Mouse (Mus musculus) testis, postnatal 10 days (tissue): Measurements from ENCODE around the gene Cacna2d4.
"Not testable (repeated sequence)": the region's sequence is repeated elsewhere in the genome, so short reads cannot be mapped to it uniquely, and the experiment has no call there.

Experiments used
- DNase-seq: peaks from one replicate; pipeline ENCODE4 v3.0.0; 2021; ENCODE audit warnings: low spot score

Cacna2d4 gene

GRCm38 (mm10) chr6:119341409-119341808 lies 105.1 kb downstream of the Cacna2d4 start:
- no peak for DNase-seq

DNA sequence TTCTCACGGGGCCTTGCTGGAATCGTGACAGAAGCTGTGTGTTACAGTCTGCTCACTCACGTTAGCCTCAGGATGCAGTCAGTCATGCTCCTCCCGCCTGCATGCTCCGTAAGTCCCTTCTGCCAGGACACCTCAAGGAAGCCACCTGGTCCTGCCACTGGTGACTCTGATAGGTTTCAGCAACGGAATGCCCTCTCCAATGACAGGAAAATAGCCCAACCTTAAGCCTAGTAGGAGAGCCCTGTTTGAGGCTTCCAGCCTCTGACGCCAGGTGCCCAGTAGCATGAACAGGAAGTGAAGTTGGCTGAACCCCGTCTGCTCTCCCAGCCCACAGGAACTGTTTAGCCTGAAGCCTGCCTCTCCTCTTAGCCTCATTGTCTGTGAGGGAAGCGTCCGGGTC lies 109.9 kb downstream of the Cacna2d4 start:
- no peak for DNase-seq

DNA sequence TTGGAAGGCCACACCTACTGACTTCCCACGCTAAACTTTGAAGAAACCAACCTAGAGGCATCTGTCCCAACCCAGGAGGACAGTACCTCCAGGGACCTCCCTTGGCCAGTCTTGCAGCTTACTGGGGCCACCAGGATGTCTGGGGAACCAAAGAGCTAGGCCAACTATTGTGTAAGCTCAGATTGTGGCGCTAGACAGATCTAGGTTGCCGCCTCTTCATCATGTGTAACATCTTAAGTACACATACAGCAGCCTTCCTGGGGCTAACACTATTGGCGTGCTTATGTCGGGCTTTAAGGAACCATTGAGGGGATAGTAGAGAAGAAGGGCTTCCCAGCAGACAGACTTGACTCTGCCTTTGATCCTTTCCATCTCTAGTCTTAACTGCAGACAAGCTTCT lies 111.5 kb downstream of the Cacna2d4 start:
- DNase-seq, result no peak

DNA sequence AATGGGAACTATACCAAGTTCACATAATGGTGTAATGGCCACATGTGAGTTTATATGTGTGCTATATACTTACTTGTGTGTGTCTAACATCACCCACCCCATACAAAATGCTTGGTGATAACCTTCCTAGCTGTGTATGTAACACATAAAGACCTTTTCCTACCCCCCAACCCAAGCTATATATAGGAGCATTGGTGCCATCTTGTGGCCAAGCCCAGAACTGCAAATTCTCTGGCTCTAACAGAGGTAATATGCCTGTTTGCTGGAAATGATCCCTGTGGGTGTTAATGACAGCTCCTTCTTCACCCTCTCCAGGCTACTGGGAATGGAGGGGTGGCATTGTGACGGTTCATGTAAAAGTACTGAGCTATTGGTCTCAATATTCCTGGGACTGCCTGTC lies 111.9 kb downstream of the Cacna2d4 start:
- DNase-seq, result peak; percentile 88

GRCm38 (mm10) chr6:119350703-119351198 lies 114.4 kb downstream of the Cacna2d4 start:
- DNase-seq, result peak; percentile 33

DNA sequence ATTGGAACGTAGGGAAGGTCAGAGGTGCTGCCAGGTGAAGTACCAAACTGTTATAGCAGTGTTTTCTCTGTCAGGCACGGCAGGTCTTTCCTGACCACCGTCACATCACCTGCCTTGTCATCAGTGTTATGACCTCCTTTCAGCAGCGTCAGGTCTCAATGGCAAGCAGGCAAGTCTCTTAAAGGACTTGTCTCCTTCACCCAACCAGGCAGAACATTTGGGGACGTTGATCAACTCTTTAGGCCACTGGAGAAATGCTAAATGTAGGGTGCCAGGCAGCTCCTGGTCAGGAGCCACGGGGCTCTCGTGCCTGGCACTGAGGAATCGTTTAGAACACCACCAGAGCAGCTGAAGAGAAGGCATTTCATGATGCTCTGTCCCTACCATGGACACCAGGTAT lies 115.3 kb downstream of the Cacna2d4 start:
- no peak for DNase-seq

DNA sequence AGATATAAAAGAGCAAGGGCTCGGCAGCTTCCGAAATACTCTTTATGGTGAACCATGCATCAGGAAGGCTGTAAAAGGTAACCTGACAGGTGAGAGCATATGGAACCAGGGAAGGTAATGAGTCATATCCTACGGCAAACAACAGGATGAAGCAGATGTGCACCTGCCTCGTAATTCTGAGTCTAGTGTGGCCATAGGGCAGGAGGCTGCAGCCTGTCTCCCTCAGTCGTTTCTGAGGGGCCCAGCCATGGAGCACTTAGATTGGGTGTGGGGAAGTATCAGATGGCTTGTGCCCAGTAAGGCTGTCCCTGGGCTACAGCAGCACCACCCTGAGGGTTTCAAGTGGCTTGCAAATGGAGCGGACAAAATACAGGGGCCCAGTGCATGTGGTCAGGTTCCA lies 116.2 kb downstream of the Cacna2d4 start:
- no peak for DNase-seq

- DNase-seq, result no peak
These were observed 121.8 kb downstream of the Cacna2d4 start for GRCm38 (mm10) chr6:119358020-119358571.

- not testable (repeated sequence) for DNase-seq
These were observed 123.9 kb downstream of the Cacna2d4 start for GRCm38 (mm10) chr6:119360250-119360649.

- no peak for DNase-seq
These were observed 124.8 kb downstream of the Cacna2d4 start for GRCm38 (mm10) chr6:119360925-119361702.

- no peak for DNase-seq
These were observed 127.3 kb downstream of the Cacna2d4 start for GRCm38 (mm10) chr6:119363593-119363992.

GRCm38 (mm10) chr6:119366800-119367199 lies 130.5 kb downstream of the Cacna2d4 start:
- DNase-seq, result not testable (repeated sequence)

GRCm38 (mm10) chr6:119367382-119367781 lies 131.1 kb downstream of the Cacna2d4 start:
- DNase-seq, result no peak

DNA sequence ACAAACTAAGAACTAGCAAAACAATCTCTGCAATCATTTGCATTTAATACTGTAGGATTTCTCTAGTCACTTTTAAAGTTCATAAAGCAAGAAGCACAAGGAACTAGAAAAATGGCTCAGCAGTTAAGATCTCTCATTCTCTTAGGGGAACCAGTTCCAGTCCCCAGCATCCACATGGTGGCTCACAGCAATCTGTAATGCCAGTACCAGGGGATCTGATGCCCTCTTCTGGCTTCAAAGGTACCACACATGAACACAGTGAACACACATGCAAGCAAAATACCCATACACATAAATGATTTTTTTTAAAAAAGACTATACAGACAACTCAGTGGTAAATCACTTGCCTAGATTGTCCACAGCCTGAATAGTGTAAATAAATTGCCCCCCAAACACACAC lies 135.3 kb downstream of the Cacna2d4 start:
- DNase-seq, result no peak

DNA sequence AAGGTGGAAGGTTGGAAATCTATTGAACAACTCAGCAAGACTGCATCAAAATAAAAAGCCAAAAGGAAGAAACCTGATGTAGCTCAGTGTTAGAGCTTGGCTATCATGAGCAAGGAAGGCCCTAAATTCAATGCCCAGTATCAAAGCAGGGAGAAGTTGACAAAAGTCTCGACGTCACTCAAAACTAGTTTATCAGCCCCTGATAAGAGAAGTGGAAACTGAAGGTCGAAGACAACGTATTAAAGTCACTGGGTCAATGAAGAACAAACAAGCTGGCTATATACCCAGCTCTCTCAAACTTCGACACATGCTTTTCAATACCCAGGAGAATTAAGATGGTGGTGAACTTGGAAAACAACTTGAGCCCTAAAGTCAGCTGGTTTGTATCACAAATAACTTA lies 135.9 kb downstream of the Cacna2d4 start:
- no peak for DNase-seq

DNA sequence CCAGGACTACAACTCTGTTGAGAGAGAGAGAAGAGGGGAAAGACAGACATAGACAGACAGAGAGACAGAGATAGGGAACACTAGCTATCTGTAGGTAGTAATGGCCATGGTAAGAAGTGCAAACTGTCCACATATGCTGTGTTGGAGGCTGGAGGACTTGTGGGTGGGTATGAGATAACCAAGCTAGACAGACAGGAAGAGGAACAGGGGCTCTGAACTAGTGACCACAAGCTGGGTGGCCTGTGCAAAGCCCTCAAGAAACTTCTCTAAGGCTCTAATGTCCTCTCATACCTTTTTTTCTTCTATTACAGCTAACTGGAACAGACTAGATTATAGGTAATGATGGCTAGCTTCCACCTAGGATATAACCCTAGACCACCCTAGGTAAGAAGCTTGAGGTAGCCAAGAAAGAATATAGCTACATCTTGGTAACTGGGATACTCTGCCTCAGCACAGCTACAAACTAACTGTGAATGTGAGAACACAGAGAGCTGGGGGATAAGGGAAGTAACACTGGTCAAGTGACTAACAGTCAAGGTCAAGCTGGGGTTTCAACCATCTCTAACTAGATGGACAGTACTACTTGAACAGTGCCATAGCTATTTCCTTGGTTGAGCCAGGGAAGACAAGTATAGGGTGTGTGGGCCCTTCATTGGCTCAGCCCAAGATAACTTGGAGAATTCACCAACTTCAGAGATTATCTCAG lies 136.8 kb downstream of the Cacna2d4 start:
- DNase-seq, result no peak

- no peak for DNase-seq
These were observed 138.7 kb downstream of the Cacna2d4 start for GRCm38 (mm10) chr6:119375035-119375434.

DNA sequence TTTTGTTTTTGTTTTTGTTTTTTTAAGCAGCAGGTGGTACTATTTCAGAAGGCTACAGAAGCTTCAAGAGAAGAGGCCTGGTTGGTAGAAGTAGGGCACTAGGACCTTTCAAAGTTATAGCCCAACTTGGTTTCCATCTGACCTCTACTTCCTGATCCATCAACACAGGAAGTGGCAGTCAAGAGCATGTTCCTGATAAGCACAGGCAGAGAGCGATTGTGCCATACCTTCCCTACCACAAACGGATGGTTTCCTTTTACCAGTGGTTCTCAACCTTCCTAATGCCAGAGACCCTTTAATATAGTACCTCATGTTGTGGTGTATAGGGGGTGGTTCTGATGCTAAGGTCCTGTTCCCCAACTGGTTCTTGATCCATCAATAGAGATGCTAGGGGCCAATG lies 141.3 kb downstream of the Cacna2d4 start:
- no peak for DNase-seq

DNA sequence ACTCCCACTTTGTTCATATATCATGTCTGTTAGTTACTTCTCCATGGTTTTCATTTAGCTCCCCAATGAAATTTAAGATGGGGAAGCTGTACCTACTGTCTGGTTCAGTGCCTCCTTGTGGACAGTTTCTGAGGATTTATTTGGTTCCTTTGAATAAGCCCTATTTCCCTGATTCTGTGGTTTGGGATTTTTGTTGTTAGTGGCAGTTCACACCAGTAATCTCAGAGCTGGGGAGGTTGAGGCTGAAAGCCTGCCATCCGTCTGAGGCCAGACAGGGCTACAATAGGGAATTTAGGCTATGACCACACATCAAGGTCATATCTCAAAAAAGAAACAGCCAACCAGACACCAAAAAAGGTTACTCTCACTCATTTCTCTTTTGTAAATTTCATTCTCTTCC lies 142.3 kb downstream of the Cacna2d4 start:
- no peak for DNase-seq

DNA sequence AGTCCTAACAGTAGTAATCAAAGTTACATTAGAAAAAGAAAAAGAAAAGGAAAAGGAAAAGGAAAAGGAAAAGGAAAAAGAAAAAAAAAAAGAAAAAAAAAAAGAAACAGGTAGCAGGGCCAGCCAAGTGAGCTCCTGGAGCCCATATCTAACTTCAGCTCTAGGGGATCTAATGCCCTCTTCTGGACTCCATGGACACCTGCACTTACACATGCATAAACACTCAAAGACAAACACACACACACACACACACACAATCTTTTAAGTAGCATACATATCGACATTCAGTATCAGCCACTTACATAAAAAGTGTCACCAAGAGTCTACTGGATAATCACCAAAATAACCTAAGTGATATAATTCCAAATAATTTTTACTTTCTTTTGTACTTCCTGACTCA lies 149.3 kb downstream of the Cacna2d4 start:
- no peak for DNase-seq

DNA sequence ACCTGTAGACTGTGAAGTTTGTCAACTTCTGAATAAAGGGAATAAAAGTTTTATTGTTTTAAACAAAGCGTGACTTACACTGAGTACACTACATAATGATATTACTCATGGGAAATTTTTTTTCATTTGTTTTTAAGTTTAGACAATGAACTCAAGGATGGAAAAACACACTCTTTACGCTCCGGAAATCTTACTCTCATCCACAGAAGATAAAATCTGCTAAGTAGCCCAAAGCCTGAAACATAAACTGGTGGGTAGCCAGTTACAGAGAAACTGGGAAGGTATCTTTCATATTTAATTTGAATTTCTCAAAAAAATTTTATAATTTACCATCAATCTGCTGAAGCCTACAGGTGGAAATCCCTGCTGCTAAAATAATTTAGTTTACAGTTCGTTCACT lies 150.1 kb downstream of the Cacna2d4 start:
- no peak for DNase-seq

DNA sequence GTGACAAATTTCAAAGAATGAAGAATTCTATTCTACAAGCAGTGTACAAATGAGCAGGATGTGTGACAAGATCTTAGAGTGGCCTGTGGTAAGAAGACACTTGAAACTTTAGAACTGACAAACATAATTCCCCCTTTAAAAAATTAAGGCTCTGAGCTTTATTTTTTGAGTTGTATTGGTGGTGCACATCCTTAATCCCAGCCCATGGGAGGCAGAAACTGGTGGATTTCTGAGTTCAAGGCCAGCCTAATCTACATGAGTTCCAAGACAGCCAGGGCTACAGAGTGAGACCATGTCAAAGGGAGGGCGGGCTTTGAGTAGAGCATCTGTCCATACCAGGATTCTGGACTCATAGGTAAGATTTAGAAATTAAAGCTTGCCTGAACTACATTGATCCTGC lies 150.5 kb downstream of the Cacna2d4 start:
- no peak for DNase-seq
